Mouse (Mus musculus): ENCODE data around the gene Olfr13. TPM values are rescaled to one million over a fixed set of nuclear protein-coding genes. Genes with fewer than 3 reads are reported as not detected.
"Not testable (repeated sequence)": the region's sequence is repeated elsewhere in the genome, so short reads cannot be mapped to it uniquely, and the experiment has no call there.

Gene Olfr13
- not detected in 2 replicates for polyA plus RNA-seq (2015; fragmentation: Nextera tagmentation; extraction: Ambion mirVana)

DNA sequence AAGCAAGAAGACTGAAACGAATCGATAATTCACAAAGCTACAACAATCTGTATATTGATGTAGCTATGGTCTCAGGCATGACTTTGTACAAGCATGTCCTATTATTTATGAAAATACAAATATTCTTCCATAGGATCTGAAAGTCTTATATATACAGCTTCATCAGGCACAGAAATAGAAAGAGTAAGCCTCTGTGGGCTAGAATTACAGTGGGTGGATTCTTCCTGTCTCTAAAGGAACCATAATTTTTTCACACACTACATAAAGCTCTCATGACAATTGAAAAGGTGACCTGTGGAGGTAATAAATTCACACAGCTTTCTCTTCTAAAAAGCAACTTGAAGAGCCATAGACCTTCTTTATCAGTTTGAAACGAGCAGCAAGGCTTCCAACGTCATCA lies at the start of gene Olfr13:
TSS of gene Olfr13 (plus strand) at position 301 of the 400 bp plus-strand sequence.
- WGBS, result 57% methylated on average over 4 of the region's 4 CpGs
- Histone ChIP-seq H3K4me3 (ENCODE audit: low read depth, low read length) (no peak within 1 kb of the TSS), H3K4me2 (replicated peaks; ENCODE audit: low read depth, low read length) (no peak within 1 kb of the TSS), H3K9ac (replicated peaks; ENCODE audit: low read depth) (no peak within 1 kb of the TSS), H3K9me3 (ENCODE audit: low read length) (no peaks in the 10 kb centered on the region), H3K27me3 (replicated peaks; ENCODE audit: insufficient read depth, low read length) (no peaks in the 10 kb centered on the region), H3K27ac (ENCODE audit: low read length) (no peak within 1 kb of the TSS), H3K4me1 (ENCODE audit: insufficient read depth, low read depth, low read length) (no peaks in the 10 kb centered on the region), H3K36me3 (ENCODE audit: insufficient read depth, low read length) (no peaks in the 10 kb centered on the region)
- ATAC-seq (no peak), DNase-seq (ENCODE audit: low spot score) (no peak)
- TF ChIP-seq CTCF (IDR thresholded peaks at IDR 0.05), result no peak

DNA sequence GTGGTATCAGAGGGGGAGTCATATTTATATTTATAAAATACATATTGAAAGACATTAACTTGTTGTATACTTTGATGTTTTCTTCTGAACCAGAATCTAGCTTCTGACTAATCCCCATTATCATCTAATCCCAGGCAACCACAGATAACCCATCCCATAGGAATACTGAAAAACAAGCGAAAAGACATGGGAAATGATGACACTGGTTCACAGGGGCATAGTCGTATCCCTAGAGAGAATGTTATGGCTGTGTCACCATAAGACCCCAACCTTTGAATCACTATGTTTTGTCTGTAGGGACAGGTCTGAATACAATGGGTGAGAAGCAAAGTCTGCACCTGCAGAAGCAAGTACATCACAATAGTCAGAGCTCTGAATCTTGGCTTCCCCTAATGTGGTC lies 25.7 kb upstream of the Olfr13 start, which contains the start of gene Olfr237-ps1:
TSS of gene Olfr237-ps1 (plus strand) at position 301 of the 400 bp plus-strand sequence.
- 88% methylated on average over 2 of the region's 2 CpGs for WGBS
- not testable (repeated sequence) for H3K4me2 ChIP-seq (replicated peaks; ENCODE audit: low read depth, low read length); H3K27ac ChIP-seq (ENCODE audit: low read length); H3K36me3 ChIP-seq (ENCODE audit: insufficient read depth, low read length); DNase-seq (ENCODE audit: low spot score); H3K4me3 ChIP-seq (ENCODE audit: low read depth, low read length); H3K4me1 ChIP-seq (ENCODE audit: insufficient read depth, low read depth, low read length); H3K27me3 ChIP-seq (replicated peaks; ENCODE audit: insufficient read depth, low read length); H3K9me3 ChIP-seq (ENCODE audit: low read length); ATAC-seq; H3K9ac ChIP-seq (replicated peaks; ENCODE audit: low read depth)

DNA sequence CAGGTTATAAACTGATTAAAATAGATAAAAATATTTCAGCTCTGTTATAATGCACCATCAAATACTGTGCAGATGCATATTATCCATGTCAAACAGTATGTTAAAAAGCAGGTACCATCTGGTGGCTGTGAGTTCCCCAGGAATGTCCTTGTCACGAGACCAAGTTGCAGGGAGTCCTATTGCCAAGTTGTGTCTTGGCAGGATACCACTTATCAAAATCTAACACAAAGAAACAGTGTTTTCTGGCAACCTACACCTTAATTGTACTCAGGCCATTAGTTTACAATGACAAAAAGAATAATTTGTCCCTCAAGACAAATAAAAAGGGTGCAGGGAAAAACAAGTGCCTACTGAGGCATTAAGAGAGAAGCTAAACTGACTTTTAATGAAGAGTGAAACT lies 12.4 kb upstream of the Olfr13 start:
- WGBS, result 54% methylated on average over 1 of the region's 1 CpGs

DNA sequence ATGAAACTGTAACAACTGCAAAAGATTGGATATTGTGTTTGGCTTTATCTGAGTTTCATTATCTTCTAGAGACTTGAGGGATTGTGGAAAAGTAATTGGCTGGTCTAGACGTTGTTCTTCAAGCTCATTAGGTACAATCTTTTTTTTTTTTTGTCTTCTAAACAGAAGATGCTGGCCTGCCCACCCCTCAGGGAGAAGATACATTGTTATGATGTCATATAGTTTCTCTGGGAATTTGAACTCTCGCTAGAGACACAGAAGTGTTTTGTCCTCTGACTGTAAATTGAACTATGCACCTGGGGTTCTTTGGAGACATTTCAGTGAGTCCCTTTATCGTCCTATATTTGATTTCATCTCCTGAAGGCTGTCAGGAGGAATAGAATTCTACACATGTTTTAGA lies 9.0 kb upstream of the Olfr13 start, which contains the start of gene Olfr437:
TSS of gene Olfr437 (plus strand) at position 301 of the 400 bp plus-strand sequence.
- ATAC-seq, result no peak
- no peaks in the 10 kb centered on the region for H3K27me3 ChIP-seq (replicated peaks; ENCODE audit: insufficient read depth, low read length)
- no peak within 1 kb of the TSS for H3K4me2 ChIP-seq (replicated peaks; ENCODE audit: low read depth, low read length)
- no peak for DNase-seq (ENCODE audit: low spot score)
- H3K9me3 ChIP-seq (ENCODE audit: low read length), result no peaks in the 10 kb centered on the region
- H3K4me1 ChIP-seq (ENCODE audit: insufficient read depth, low read depth, low read length), result no peaks in the 10 kb centered on the region
- TF ChIP-seq EP300 (IDR thresholded peaks at IDR 0.05), result no peak
- no peaks in the 10 kb centered on the region for H3K36me3 ChIP-seq (ENCODE audit: insufficient read depth, low read length)
- no peak within 1 kb of the TSS for H3K27ac ChIP-seq (ENCODE audit: low read length)
- no peak within 1 kb of the TSS for H3K4me3 ChIP-seq (ENCODE audit: low read depth, low read length)
- WGBS, result 61% methylated on average over 3 of the region's 3 CpGs
- no peak within 1 kb of the TSS for H3K9ac ChIP-seq (replicated peaks; ENCODE audit: low read depth)

More for the DNA sequence above, 12.4 kb upstream of the Olfr13 start:
- no peaks in the 10 kb centered on the region for H3K4me1 ChIP-seq (ENCODE audit: insufficient read depth, low read depth, low read length)
- TF ChIP-seq EP300 (IDR thresholded peaks at IDR 0.05) (no peak), CTCF (IDR thresholded peaks at IDR 0.05) (no peak)
- no peaks in the 10 kb centered on the region for H3K27me3 ChIP-seq (replicated peaks; ENCODE audit: insufficient read depth, low read length)
- H3K9ac ChIP-seq (replicated peaks; ENCODE audit: low read depth), result no peak overlapping the region
- H3K36me3 ChIP-seq (ENCODE audit: insufficient read depth, low read length), result no peaks in the 10 kb centered on the region
- no peak overlapping the region for H3K27ac ChIP-seq (ENCODE audit: low read length)
- ATAC-seq (no peak), DNase-seq (ENCODE audit: low spot score) (no peak)
- no peak overlapping the region for H3K4me3 ChIP-seq (ENCODE audit: low read depth, low read length)
- no peaks in the 10 kb centered on the region for H3K9me3 ChIP-seq (ENCODE audit: low read length)
- H3K4me2 ChIP-seq (replicated peaks; ENCODE audit: low read depth, low read length), result no peak overlapping the region

DNA sequence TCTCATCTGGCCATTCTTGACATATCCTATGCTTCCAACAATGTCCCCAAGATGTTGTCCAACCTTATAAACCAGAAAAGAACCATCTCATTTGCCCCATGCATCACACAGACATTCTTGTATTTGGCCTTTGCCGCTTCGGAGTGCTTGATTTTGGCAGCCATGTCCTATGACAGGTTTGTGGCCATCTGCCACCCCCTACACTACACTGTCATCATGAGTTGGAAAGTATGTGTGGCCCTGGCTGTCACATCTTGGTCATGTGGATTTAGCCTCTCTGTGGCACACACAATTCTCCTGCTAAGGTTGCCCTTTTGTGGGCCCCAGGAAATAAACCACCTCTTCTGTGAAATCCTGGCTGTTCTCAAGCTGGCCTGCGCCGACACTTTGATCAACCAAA lies 4.7 kb upstream of the Olfr13 start:
- WGBS, result 92% methylated on average over 4 of the region's 4 CpGs
- H3K9me3 ChIP-seq (ENCODE audit: low read length), result no peaks in the 10 kb centered on the region
- no peaks in the 10 kb centered on the region for H3K27me3 ChIP-seq (replicated peaks; ENCODE audit: insufficient read depth, low read length)
- no peak overlapping the region for H3K4me3 ChIP-seq (ENCODE audit: low read depth, low read length)
- H3K4me2 ChIP-seq (replicated peaks; ENCODE audit: low read depth, low read length), result no peak overlapping the region
- no peaks in the 10 kb centered on the region for H3K4me1 ChIP-seq (ENCODE audit: insufficient read depth, low read depth, low read length)
- TF ChIP-seq CTCF (IDR thresholded peaks at IDR 0.05) (no peak), EP300 (IDR thresholded peaks at IDR 0.05) (no peak)
- DNase-seq (ENCODE audit: low spot score) (no peak), ATAC-seq (no peak)
- H3K9ac ChIP-seq (replicated peaks; ENCODE audit: low read depth), result no peak overlapping the region
- H3K36me3 ChIP-seq (ENCODE audit: insufficient read depth, low read length), result no peaks in the 10 kb centered on the region
- no peak overlapping the region for H3K27ac ChIP-seq (ENCODE audit: low read length)

DNA sequence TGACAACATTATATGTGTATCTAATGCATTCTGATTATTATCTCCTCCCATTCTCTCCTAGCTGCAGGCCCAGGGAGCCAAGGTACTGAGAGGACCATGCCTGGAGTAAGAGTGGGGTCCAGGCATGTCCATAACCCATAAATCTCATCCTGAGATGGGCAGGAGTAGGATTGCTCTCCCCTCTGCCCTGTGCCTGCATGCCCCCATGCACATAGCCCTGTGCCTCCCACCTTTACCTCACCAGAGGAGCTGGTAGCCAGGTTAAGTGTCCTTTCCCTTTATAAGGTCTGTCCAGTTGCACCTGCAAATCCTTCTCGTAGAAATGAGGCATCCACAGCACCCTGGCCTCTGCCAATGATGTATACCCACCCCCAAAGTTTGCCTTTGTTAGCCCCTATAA lies 6.2 kb downstream of the Olfr13 start:
- no peak for DNase-seq (ENCODE audit: low spot score)
- no peak for ATAC-seq
- H3K9me3 ChIP-seq (ENCODE audit: low read length), result no peaks in the 10 kb centered on the region
- H3K27me3 ChIP-seq (replicated peaks; ENCODE audit: insufficient read depth, low read length), result no peaks in the 10 kb centered on the region
- no peak overlapping the region for H3K27ac ChIP-seq (ENCODE audit: low read length)
- H3K36me3 ChIP-seq (ENCODE audit: insufficient read depth, low read length), result no peaks in the 10 kb centered on the region
- TF ChIP-seq EP300 (IDR thresholded peaks at IDR 0.05) (no peak), CTCF (IDR thresholded peaks at IDR 0.05) (no peak)
- H3K4me3 ChIP-seq (ENCODE audit: low read depth, low read length), result no peak overlapping the region
- H3K9ac ChIP-seq (replicated peaks; ENCODE audit: low read depth), result no peak overlapping the region
- 78% methylated on average over 1 of the region's 1 CpGs for WGBS
- no peaks in the 10 kb centered on the region for H3K4me1 ChIP-seq (ENCODE audit: insufficient read depth, low read depth, low read length)
- H3K4me2 ChIP-seq (replicated peaks; ENCODE audit: low read depth, low read length), result no peak overlapping the region

Data from lung, postnatal 0 days (tissue).